Mouse (Mus musculus): ENCODE measurements around the gene Hist1h3e.

- TF ChIP-seq EP300 (IDR thresholded peaks at IDR 0.05; ENCODE audit: insufficient read depth, low read depth, low read length) (no peak), CTCF (IDR thresholded peaks at IDR 0.05; ENCODE audit: low read depth, low read length) (no peak)
These were observed 24.1 kb upstream of the Hist1h3e start for GRCm38 (mm10) chr13:23586099-23586939.

Data from ES-Bruce4 (cell line).